Mouse (Mus musculus) kidney, postnatal 0 days (tissue): ENCODE results near the gene Ccndbp1. TPM values are rescaled to one million over a fixed set of nuclear protein-coding genes. Genes with fewer than 3 reads are reported as not detected.

Source experiments
- ATAC-seq: fragments of 200-750 bp; cut with Nextera tagmentation; replicated peaks from 2 replicates; pipeline ENCODE4 v1.8.0; 2017; ENCODE audit warnings: low read depth, moderate number of reproducible peaks, moderate TSS enrichment, moderate library complexity; ENCODE audit not compliant: low FRiP score
- DNase-seq: peaks from one replicate; pipeline ENCODE4 v3.0.0-alpha.2; 2016; ENCODE audit warnings: low spot score
- H3K27ac ChIP-seq: fragments of 300-500 bp; sonication (generic); 2 replicates; pipeline ENCODE4 v1.5.1; 2014; ENCODE audit warnings: mild to moderate bottlenecking
- H3K27me3 ChIP-seq: fragments of 300-500 bp; sonication (generic); 2 replicates; pipeline ENCODE4 v1.6.1; 2014; ENCODE audit warnings: low read length, mixed read lengths; ENCODE audit not compliant: insufficient read depth
- H3K36me3 ChIP-seq: fragments of 300-500 bp; sonication (generic); 2 replicates; pipeline ENCODE4 v1.6.1; 2014; ENCODE audit warnings: low read length, mixed read lengths; ENCODE audit not compliant: insufficient read depth
- H3K4me1 ChIP-seq: fragments of 300-500 bp; sonication (generic); replicated peaks from 2 replicates; pipeline ENCODE4 v1.6.1; 2014; ENCODE audit warnings: antibody characterized with exemption, low read length, mixed read lengths; ENCODE audit not compliant: insufficient read depth
- H3K4me2 ChIP-seq: fragments of 300-500 bp; sonication (generic); 2 replicates; pipeline ENCODE4 v1.6.1; 2014; ENCODE audit warnings: mild to moderate bottlenecking, low read length, moderate library complexity, mixed read lengths
- H3K4me3 ChIP-seq: fragments of 300-500 bp; sonication (generic); replicated peaks from 2 replicates; pipeline ENCODE4 v1.5.1; 2014; ENCODE audit warnings: low read depth, low read length
- H3K9ac ChIP-seq: fragments of 300-500 bp; sonication (generic); 2 replicates; pipeline ENCODE4 v1.6.1; 2014; ENCODE audit warnings: low read depth, low read length
- H3K9me3 ChIP-seq: fragments of 300-500 bp; sonication (generic); replicated peaks from 2 replicates; pipeline ENCODE4 v1.6.1; 2016; ENCODE audit warnings: low read length, inconsistent platforms, mixed read lengths
- CTCF ChIP-seq: IDR thresholded peaks from 2 replicates; pipeline ENCODE4 v1.5.1; 2016; ENCODE audit warnings: antibody characterized with exemption, low read depth, mild to moderate bottlenecking, moderate library complexity
- WGBS: fragments of 180-500 bp; shearing (Covaris S2); extraction: QIAGEN DNeasy Blood & Tissue Kit; methylation state at CpG from one replicate; pipeline ENCODE4 v1.1.7; 2014; 5-methylcytosine and 5-hydroxymethylcytosine counted together
- polyA plus RNA-seq: library from polyadenylated mRNA; unstranded; fragments of >200 nt; fragmentation: Nextera tagmentation; extraction: Ambion mirVana; gene quantifications from 2 replicates; pipeline ENCODE4 v1.2.1, GENCODE M21; 2015

Gene Ccndbp1
- polyA plus RNA-seq, 1 experiment from 2014 or later, result 54.1 TPM

DNA sequence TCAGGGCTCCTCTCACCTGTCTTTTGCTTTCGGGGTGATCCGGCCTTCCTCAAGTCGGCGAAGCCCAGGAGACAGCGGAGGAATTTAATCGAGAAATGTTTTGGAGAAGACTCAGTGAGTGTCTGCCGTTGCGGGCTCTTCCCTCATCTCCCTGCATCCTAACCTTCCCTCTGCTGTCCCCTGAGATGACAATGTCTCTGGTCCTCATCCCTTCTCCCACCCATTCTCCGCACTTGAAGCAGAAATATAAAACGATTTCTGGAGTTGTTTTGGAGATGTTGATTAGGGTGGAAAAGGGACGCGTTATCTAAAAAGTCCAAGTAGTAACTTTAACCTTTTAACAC lies 433 bp downstream of the Ccndbp1 start:
- ATAC-seq (no peak), DNase-seq (peak; percentile 7)
- peak overlapping the region; percentile 65 for H3K9ac ChIP-seq

DNA sequence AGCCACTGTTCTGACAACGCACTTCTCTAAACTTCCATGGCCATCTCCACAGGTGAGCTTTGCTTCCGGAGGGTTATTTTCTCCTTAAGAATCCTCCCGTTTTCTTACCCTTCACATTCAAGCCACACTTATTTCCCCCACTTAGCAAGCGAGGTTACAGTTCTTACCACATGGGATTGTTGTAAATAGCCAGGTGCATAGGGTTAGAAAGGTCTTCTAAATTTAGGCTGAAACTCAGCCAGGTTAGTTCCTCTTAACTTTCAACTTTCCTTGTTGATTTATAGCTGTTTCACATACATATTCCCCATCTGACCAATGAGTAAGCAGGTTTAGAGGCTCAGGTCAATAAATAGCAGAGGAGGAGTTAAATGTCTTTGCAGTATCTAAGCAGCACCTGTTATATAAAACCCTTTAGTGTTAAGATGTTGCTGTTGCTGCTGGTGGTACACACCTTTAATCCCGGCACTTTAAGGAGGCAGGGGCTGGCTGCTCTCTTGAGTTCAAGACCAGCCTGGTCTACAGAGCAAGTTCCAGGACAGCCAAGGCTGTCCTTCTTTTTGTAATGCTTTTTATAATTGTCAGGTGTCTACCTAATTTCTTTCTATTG lies 971 bp downstream of the Ccndbp1 start:
- DNase-seq (no peak), ATAC-seq (no peak)
- TF ChIP-seq CTCF, result no peak
- H3K36me3 ChIP-seq, result peaks cover 16% of the 10 kb centered on the region; the same call in 1 of the 2 replicates
- H3K4me1 ChIP-seq, result 0 out of 2 replicates have a peak, but pooled peaks cover 9% of the 10 kb centered on the region
- H3K27ac ChIP-seq, result no peak overlapping the region
- H3K4me2 ChIP-seq, result peak overlapping the region; percentile 71
- H3K9me3 ChIP-seq, result no peaks in the 10 kb centered on the region
- H3K4me3 ChIP-seq, result peak overlapping the region; percentile 65
- H3K27me3 ChIP-seq, result no peaks in the 10 kb centered on the region
- whole genome bisulfite sequencing, result 24% methylated on average over 5 of the region's 5 CpGs
- peak overlapping the region; percentile 65 for H3K9ac ChIP-seq

More for the DNA sequence above, 433 bp downstream of the Ccndbp1 start:
- TF ChIP-seq CTCF, result no peak
- Histone ChIP-seq H3K27ac (peak overlapping the region; percentile 60; the same call in 1 of the 2 replicates), H3K27me3 (no peaks in the 10 kb centered on the region), H3K9me3 (no peaks in the 10 kb centered on the region), H3K4me1 (0 out of 2 replicates have a peak, but pooled peaks cover 9% of the 10 kb centered on the region), H3K4me3 (peak overlapping the region; percentile 65), H3K36me3 (peaks cover 16% of the 10 kb centered on the region; the same call in 1 of the 2 replicates), H3K4me2 (peak overlapping the region; percentile 71)
- WGBS, result under 1% methylated on average over 12 of the region's 12 CpGs

DNA sequence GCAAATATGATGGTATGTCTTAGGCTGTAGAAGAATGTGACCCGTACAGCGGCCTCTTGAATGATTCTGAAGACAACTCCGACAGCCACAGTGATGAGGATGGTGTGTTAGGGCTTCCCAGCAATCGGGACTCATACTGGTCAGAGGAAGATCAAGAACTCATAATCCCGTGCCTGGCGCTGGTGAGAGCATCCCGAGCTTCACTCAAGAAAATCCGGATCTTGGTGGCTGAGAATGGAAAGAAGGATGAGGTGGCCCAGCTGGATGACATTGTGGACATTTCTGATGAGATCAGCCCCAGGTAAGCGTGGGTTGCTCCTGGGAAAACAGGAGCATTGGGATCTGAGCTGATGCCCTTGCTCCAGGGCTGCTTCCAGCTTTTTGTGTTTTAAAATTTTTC lies 4.5 kb downstream of the Ccndbp1 start:
- no peak overlapping the region for H3K4me3 ChIP-seq
- H3K4me2 ChIP-seq, result no peak overlapping the region
- ATAC-seq (no peak), DNase-seq (no peak)
- H3K4me1 ChIP-seq, result 0 out of 2 replicates have a peak, but pooled peaks cover 9% of the 10 kb centered on the region
- no peak overlapping the region for H3K9ac ChIP-seq
- H3K36me3 ChIP-seq, result peaks cover 25% of the 10 kb centered on the region
- H3K27ac ChIP-seq, result no peak overlapping the region
- H3K9me3 ChIP-seq, result no peaks in the 10 kb centered on the region
- H3K27me3 ChIP-seq, result no peaks in the 10 kb centered on the region
- no peak for TF ChIP-seq CTCF
- WGBS, result 92% methylated on average over 9 of the region's 9 CpGs

DNA sequence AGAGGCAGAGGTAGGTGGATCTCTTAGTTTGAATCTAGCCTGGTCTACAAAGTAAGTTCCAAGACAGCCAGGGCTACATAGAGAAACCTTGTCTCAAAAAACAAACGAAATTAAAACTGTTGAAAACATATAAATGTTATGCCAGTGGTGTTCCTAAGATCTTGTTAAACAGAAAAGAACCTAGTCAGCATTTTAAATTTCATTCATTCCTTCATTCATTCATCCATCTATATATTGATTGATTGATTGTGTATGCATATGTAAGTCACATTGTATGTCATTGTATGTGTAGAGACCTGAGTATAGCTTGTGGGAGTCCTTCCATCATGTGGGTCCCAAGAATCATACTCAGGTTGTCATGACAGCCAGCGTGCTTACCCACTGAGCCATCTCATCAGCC lies 7.3 kb downstream of the Ccndbp1 start:
- Histone ChIP-seq H3K27me3 (no peaks in the 10 kb centered on the region), H3K9ac (no peak overlapping the region), H3K4me3 (no peak overlapping the region), H3K9me3 (no peaks in the 10 kb centered on the region), H3K4me1 (no peaks in the 10 kb centered on the region), H3K27ac (no peak overlapping the region), H3K36me3 (peaks cover 22% of the 10 kb centered on the region), H3K4me2 (no peak overlapping the region)
- no peak for DNase-seq
- no peak for ATAC-seq
- 89% methylated on average over 2 of the region's 2 CpGs for WGBS
- TF ChIP-seq CTCF, result no peak

DNA sequence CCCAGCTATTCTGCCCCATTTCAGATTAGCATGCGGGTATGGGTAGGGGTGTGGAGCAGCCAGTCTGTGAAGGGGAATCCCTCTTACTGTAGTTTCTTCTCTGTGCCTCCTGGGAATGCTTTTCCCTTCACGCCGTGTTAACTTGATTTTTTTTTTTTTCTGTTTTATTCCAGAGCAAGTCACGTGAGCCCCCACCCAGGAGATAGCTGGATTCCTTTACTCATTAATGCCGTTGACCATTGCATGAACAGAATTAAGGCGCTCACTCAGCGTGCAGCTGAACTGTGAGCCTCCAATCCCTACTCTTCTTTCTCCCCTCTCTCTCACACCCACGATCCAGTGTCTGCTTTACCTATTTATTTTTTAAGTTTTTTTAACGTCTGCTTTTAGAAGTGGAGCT lies 8.0 kb downstream of the Ccndbp1 start:
- H3K9ac ChIP-seq, result no peak overlapping the region
- no peak overlapping the region for H3K4me3 ChIP-seq
- H3K27ac ChIP-seq, result no peak overlapping the region
- WGBS, result 80% methylated on average over 9 of the region's 9 CpGs
- no peak for TF ChIP-seq CTCF
- ATAC-seq, result no peak
- H3K36me3 ChIP-seq, result peaks cover 22% of the 10 kb centered on the region
- no peaks in the 10 kb centered on the region for H3K9me3 ChIP-seq
- no peak overlapping the region for H3K4me2 ChIP-seq
- H3K4me1 ChIP-seq, result no peaks in the 10 kb centered on the region
- DNase-seq, result peak; percentile 41
- no peaks in the 10 kb centered on the region for H3K27me3 ChIP-seq

DNA sequence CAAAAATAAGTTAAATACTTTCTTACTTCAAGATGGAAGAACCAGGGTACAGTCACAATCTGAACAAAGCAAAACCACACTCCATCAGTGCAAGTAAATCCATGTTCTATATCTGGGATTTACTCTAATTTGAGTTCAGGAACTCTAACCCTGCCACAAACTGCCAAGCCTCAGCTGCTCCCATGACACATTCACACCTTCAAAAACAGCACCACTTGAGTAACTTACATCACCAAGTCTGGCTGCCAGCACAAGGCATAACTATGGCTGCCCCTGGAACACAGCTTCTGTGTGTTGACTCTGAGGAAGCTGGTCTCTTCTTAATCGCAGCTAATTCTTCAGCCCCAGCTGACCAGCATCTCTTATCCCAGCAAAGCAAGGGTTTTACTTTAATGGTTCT lies 8.9 kb downstream of the Ccndbp1 start:
- DNase-seq (no peak), ATAC-seq (no peak)
- Histone ChIP-seq H3K27ac (no peak overlapping the region), H3K4me1 (no peaks in the 10 kb centered on the region), H3K9me3 (no peaks in the 10 kb centered on the region), H3K36me3 (peaks cover 18% of the 10 kb centered on the region), H3K4me3 (no peak overlapping the region), H3K9ac (no peak overlapping the region), H3K27me3 (no peaks in the 10 kb centered on the region), H3K4me2 (no peak overlapping the region)
- TF ChIP-seq CTCF, result no peak
- 91% methylated on average over 1 of the region's 1 CpGs for WGBS
